Mouse (Mus musculus) cerebellum, adult (tissue): ENCODE data around the gene Vill.

ENCODE experiments used
- ATAC-seq: cut with Nextera tagmentation; 2 replicates; pipeline ENCODE4 v1.9.2; 2017; ENCODE audit warnings: mild to moderate bottlenecking, moderate library complexity, mixed read lengths; ENCODE audit not compliant: insufficient number of reproducible peaks, low FRiP score, low TSS enrichment

Gene Vill

GRCm38 (mm10) chr9:119052154-119052944 lies at the start of gene Vill:
Gene Vill, plus strand, starts transcription at chr9:119052778.
- ATAC-seq, result no peak

GRCm38 (mm10) chr9:119003990-119004702 lies 48.4 kb upstream of the Vill start:
- no peak for ATAC-seq

GRCm38 (mm10) chr9:119004703-119005076 lies 47.9 kb upstream of the Vill start:
- ATAC-seq, result no peak

GRCm38 (mm10) chr9:119005303-119006029 lies 47.1 kb upstream of the Vill start:
- ATAC-seq, result no peak

- no peak for ATAC-seq
Observed at GRCm38 (mm10) chr9:119007266-119007665, 45.3 kb upstream of the Vill start.

GRCm38 (mm10) chr9:119008871-119009270 lies 43.7 kb upstream of the Vill start:
- no peak for ATAC-seq

GRCm38 (mm10) chr9:119010156-119010710 lies 42.3 kb upstream of the Vill start:
- ATAC-seq, result no peak

GRCm38 (mm10) chr9:119016785-119017507 lies 35.6 kb upstream of the Vill start:
- ATAC-seq, result no peak

GRCm38 (mm10) chr9:119021731-119022130 lies 30.8 kb upstream of the Vill start:
- ATAC-seq, result no peak

GRCm38 (mm10) chr9:119025263-119025662 lies 27.3 kb upstream of the Vill start:
- no peak for ATAC-seq

- ATAC-seq, result no peak
Observed at GRCm38 (mm10) chr9:119025832-119026331, 26.7 kb upstream of the Vill start.

- ATAC-seq, result no peak
Observed at GRCm38 (mm10) chr9:119027337-119027736, 25.2 kb upstream of the Vill start.

- ATAC-seq, result no peak
Observed at GRCm38 (mm10) chr9:119028226-119029195, 24.1 kb upstream of the Vill start.

- ATAC-seq, result no peak
Observed at GRCm38 (mm10) chr9:119029568-119029967, 23.0 kb upstream of the Vill start.

GRCm38 (mm10) chr9:119031038-119031437 lies 21.5 kb upstream of the Vill start:
- no peak for ATAC-seq

- no peak for ATAC-seq
Observed at GRCm38 (mm10) chr9:119031772-119032171, 20.8 kb upstream of the Vill start.

- no peak for ATAC-seq
Observed at GRCm38 (mm10) chr9:119032538-119032937, 20.0 kb upstream of the Vill start.

- ATAC-seq, result no peak
Observed at GRCm38 (mm10) chr9:119033111-119033921, 19.3 kb upstream of the Vill start.
